Mouse (Mus musculus): ENCODE results near the gene Tbl2. TPM values are rescaled to one million over a fixed set of nuclear protein-coding genes. Genes with fewer than 3 reads are reported as not detected.

Gene Tbl2
- polyA plus RNA-seq, 1 experiment from 2014 or later: 23.6 TPM

DNA sequence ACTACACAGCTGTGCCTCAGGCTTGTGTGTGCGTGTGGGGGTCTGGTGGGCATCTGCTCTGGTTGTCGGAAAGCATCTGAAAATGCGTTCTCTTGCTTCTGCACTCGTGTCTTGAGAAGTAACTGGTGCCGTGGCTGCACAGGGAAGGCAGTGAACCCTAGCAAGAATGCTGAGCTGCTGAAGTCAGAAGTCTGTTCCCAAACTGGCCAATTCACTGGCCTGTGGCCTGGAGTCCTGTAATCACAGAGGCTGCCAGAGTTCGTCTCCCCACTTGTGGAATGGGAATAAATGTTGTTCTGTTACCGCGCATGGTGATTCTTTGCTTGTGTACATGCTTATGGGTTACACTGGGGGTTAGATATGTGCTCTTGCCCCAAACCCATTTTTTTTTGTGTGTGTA is 12.9 kb downstream of the Tbl2 start:
- 93% methylated on average over 8 of the region's 8 CpGs for WGBS
- Histone ChIP-seq H3K4me3 (no peak overlapping the region), H3K27me3 (ENCODE audit: low read depth, poor library complexity, severe bottlenecking) (no peaks in the 10 kb centered on the region), H3K4me1 (no peaks in the 10 kb centered on the region), H3K9me3 (replicated peaks) (no peaks in the 10 kb centered on the region), H3K27ac (replicated peaks) (no peak overlapping the region), H3K36me3 (peaks cover 60% of the 10 kb centered on the region)
- DNase-seq (ENCODE audit: low spot score): no peak

DNA sequence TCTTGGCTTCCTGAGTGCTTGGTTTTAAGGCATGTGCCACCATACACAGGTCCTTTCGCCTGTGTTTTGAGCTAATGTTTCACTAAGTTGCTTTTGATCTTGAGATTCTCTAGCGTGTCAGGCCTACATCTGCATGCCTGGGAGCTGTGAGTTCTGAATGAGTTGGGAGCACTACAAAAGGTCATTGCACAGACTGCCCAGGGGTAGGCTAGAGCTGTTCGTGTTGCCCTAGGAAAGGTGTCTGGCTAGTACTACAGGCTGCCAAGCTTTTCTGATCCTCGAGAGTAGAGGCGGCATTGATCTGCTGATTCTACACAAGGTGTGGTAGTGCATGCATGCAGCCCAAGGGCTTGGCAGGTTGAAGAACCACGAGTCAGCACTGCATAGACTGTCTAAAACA is 13.4 kb downstream of the Tbl2 start:
- Histone ChIP-seq H3K4me1 (peaks cover 2% of the 10 kb centered on the region), H3K9me3 (replicated peaks) (no peaks in the 10 kb centered on the region), H3K36me3 (peaks cover 56% of the 10 kb centered on the region), H3K27ac (replicated peaks) (no peak overlapping the region), H3K27me3 (ENCODE audit: low read depth, poor library complexity, severe bottlenecking) (no peaks in the 10 kb centered on the region), H3K4me3 (no peak overlapping the region)
- WGBS: 90% methylated on average over 6 of the region's 6 CpGs
- no peak for DNase-seq (ENCODE audit: low spot score)

DNA sequence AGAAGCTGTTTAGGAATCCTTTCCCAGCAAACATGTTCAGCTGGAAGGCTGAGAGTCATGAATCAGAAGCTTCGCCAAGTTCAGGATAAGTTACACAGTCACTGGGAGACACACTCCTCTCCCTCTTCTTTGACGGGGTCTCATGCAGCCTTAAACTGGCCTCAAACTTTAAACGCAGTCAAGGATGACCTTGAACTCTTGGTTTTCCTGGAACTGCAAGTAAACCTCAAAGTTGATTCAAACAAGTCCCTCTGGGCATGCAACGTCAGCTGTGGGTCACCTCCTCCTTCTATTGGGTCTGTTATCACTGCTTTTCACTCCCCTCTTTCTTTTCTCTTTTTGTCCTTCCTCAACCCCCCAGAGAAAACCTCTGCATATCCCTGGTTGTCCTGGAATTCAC is 17.5 kb downstream of the Tbl2 start:
- Histone ChIP-seq H3K27ac (replicated peaks) (no peak overlapping the region), H3K9me3 (replicated peaks) (no peaks in the 10 kb centered on the region), H3K4me1 (peaks cover 21% of the 10 kb centered on the region), H3K4me3 (no peak overlapping the region), H3K36me3 (peaks cover 31% of the 10 kb centered on the region), H3K27me3 (ENCODE audit: low read depth, poor library complexity, severe bottlenecking) (no peaks in the 10 kb centered on the region)
- no peak for DNase-seq (ENCODE audit: low spot score)
- 88% methylated on average over 4 of the region's 4 CpGs for WGBS

DNA sequence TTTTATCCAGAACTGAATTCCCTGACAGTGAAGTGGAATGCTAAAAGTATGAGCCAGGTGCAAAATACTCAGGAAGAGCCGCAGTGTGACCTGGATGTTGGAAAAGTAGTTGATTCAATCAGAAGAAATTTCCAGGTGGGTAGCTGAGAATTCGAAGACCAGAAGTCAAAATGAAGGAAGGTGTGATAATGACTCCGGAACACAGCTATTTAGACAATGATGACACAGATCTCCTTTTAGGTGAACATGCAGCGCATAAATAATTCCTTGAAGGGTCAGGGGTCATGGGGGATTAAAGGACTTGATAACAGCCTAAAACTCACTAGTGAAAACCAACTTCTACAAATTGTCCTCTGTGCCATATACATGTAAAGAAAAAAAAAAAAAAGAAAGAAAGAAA is 18.0 kb downstream of the Tbl2 start:
- no peaks in the 10 kb centered on the region for H3K9me3 ChIP-seq (replicated peaks)
- no peak overlapping the region for H3K27ac ChIP-seq (replicated peaks)
- peaks cover 31% of the 10 kb centered on the region for H3K36me3 ChIP-seq
- peaks cover 21% of the 10 kb centered on the region for H3K4me1 ChIP-seq
- peak overlapping the region; percentile 69; the same call in 1 of the 2 replicates for H3K4me3 ChIP-seq
- DNase-seq (ENCODE audit: low spot score): no peak
- 94% methylated on average over 4 of the region's 4 CpGs for WGBS
- H3K27me3 ChIP-seq (ENCODE audit: low read depth, poor library complexity, severe bottlenecking): no peaks in the 10 kb centered on the region

DNA sequence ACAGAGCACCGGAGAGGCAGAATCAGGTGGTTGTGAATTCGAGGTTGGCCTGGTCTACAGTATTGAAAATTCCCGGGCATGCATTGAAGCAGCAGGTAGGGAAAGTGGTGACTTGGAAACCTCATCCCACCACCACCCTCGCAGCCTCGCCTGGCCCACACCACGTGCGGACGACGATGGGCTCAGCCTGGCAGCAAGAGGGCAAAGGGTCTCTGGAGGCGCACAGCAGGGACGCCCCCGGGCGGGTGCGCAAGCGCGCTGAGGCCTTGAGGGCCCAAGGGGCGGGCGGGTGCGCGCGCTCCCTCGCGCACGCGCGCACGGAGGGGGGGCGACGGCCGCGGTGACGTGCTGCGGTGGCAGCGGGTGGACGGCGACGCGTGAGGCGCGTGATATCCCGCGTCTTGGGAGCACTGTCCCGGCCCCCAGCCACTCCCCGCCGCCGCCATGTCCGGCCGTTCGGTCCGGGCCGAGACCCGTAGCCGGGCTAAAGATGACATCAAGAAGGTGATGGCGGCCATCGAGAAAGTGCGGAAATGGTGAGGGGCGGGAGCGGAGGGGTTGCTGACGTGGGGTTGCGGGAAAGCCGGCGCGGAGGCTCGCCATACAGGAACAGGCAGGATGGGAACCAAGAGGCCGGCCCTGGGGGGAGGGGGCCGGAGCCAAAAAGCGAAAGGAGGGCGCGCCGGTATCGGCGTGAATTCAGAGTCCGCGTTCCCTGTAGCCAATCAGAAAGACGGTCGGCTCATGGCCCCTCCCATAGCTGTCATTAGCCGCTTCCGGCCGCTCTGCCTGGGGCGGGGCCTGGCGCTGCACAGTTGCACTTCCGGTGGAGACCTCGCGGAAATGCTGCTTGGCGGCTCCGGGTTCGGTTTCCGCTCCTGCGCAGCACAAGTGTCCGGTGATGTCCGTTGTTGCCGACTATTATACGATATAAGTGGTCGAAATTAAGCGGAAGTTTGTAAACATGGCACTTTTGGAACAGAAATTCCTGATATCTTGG is 18.9 kb downstream of the Tbl2 start, which contains the start of gene Bcl7b:
Gene Bcl7b, plus strand, starts transcription at position 221 of the 1,000 bp plus-strand sequence.
- H3K36me3 ChIP-seq: peaks cover 31% of the 10 kb centered on the region
- H3K27me3 ChIP-seq (ENCODE audit: low read depth, poor library complexity, severe bottlenecking): no peaks in the 10 kb centered on the region
- no peaks in the 10 kb centered on the region for H3K9me3 ChIP-seq (replicated peaks)
- peak within 1 kb of the TSS; percentile 69 for H3K4me3 ChIP-seq
- H3K27ac ChIP-seq (replicated peaks): peak within 1 kb of the TSS; percentile 97
- 2% methylated on average over 95 of the region's 95 CpGs for WGBS
- peak; percentile 98 for DNase-seq (ENCODE audit: low spot score)
- peaks cover 21% of the 10 kb centered on the region for H3K4me1 ChIP-seq

DNA sequence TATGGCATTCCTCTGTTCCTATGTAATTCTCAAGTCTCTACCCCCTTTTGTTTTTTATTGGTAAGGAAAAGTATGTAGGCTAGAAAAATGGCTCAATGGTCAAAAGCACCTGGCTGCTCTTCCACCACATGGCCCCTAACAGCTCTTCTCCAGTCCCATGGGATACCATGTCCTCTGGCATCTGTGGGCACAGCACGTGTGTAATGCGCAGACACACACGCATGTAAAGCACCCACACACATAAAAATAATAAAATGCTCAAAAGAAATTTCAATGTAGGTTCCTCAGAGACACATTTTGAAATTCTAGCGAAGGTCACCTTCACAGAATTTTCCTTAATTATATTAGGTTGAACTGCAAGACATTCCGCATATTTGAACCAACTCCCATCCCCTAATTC is 20.0 kb downstream of the Tbl2 start:
- H3K9me3 ChIP-seq (replicated peaks): no peaks in the 10 kb centered on the region
- H3K27me3 ChIP-seq (ENCODE audit: low read depth, poor library complexity, severe bottlenecking): no peaks in the 10 kb centered on the region
- no peak for DNase-seq (ENCODE audit: low spot score)
- WGBS: 90% methylated on average over 5 of the region's 5 CpGs
- H3K27ac ChIP-seq (replicated peaks): peak overlapping the region; percentile 97
- peak overlapping the region; percentile 69 for H3K4me3 ChIP-seq
- H3K36me3 ChIP-seq: peaks cover 41% of the 10 kb centered on the region
- peaks cover 21% of the 10 kb centered on the region for H3K4me1 ChIP-seq

DNA sequence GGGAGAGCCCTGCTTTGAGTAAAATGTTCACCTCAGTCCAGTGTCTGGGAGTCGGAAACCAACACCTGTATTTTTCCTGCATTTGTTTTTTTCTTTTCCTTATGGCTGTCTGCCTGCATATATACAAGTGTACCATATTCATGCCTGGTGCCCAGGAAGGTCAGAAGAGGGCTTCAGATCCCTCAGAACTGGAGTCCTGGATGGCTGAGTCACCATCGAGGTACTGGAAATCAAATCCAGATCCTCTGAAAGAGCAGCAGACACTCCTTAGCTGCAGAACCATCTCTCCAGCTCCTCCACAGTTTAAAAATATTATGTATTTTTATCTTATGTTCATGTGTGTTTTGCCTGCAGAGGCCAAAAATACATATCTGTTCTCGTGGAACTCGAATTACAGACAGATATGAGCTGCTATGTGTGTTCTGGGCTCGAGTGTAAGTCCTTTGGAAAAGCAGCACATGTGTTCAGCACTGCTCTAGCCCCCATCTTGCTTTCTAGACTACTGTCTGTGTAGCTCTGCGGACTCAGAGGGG is 22.3 kb downstream of the Tbl2 start:
- Histone ChIP-seq H3K9me3 (replicated peaks) (no peaks in the 10 kb centered on the region), H3K4me1 (peaks cover 29% of the 10 kb centered on the region), H3K36me3 (peaks cover 58% of the 10 kb centered on the region), H3K4me3 (no peak overlapping the region), H3K27ac (replicated peaks) (no peak overlapping the region), H3K27me3 (ENCODE audit: low read depth, poor library complexity, severe bottlenecking) (no peaks in the 10 kb centered on the region)
- DNase-seq (ENCODE audit: low spot score): no peak
- WGBS: 95% methylated on average over 6 of the region's 6 CpGs

DNA sequence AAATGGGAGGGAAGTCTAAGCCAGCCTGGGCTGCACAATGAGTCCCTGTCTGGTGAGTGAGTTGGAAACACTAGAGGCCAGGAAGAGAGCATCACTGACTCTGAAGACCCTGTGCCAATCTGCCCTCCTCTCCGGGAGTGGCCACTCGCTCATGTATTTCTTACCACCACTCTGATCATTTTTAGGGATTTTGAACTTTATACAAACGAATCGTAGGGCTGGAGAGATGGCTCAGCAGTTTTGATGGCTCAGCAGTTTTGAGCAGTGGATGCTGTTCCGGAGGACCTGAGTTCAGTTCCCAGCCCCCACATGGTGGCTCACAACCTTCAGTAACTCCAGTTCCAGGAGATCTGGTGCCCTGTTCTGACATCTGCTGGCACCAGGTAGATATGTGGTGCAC is 23.5 kb downstream of the Tbl2 start:
- Histone ChIP-seq H3K4me3 (no peak overlapping the region), H3K4me1 (peaks cover 25% of the 10 kb centered on the region), H3K27ac (replicated peaks) (no peak overlapping the region), H3K9me3 (replicated peaks) (no peaks in the 10 kb centered on the region), H3K27me3 (ENCODE audit: low read depth, poor library complexity, severe bottlenecking) (no peaks in the 10 kb centered on the region), H3K36me3 (peaks cover 71% of the 10 kb centered on the region)
- DNase-seq (ENCODE audit: low spot score): no peak
- 93% methylated on average over 5 of the region's 5 CpGs for WGBS

DNA sequence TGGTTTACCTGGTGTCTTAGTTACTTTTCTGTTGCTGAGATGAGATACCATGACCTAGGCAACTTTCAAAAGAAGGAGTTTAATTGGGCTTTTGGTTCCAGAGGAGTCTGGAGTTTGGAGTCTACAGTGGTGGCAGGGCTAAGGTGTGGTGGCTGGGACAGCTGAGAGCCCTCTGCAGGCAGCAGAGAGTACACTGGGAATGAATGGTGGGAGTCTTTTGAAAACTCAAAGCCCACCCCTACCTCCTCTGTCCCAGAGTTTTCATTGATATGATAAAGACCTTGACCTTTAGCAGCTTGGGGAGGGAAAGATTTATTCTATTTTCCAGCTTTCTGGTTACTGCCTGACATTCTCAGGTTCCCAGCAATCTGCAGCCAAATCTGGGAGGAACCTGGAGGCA is 25.6 kb downstream of the Tbl2 start:
- DNase-seq (ENCODE audit: low spot score): no peak
- H3K36me3 ChIP-seq: peaks cover 91% of the 10 kb centered on the region
- peaks cover 11% of the 10 kb centered on the region for H3K4me1 ChIP-seq
- H3K27me3 ChIP-seq (ENCODE audit: low read depth, poor library complexity, severe bottlenecking): no peaks in the 10 kb centered on the region
- H3K27ac ChIP-seq (replicated peaks): no peak overlapping the region
- no peak overlapping the region for H3K4me3 ChIP-seq
- H3K9me3 ChIP-seq (replicated peaks): no peaks in the 10 kb centered on the region

DNA sequence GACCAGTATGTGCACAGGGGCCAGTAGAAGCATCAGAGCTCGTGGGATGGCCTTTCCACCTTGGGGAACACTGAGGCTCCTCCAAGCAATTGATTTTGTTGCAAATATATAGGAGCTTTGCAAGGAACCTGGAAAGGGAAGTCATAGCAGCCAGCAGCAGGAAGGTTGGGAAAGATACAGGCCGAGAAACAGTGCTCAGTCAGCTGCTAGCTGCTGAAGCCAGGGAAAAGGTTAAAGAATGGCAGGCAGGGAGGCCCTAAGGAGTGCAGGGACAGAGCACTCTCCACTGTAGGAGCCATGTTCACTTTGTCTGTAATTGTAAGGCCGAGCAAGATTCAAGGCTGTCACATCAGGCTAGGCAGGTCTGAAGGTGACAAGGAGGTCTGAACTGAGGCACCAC is 29.1 kb downstream of the Tbl2 start:
- WGBS: 85% methylated on average over 3 of the region's 3 CpGs
- DNase-seq (ENCODE audit: low spot score): no peak
- Histone ChIP-seq H3K4me1 (peaks cover 10% of the 10 kb centered on the region; the same call in 1 of the 2 replicates), H3K27me3 (ENCODE audit: low read depth, poor library complexity, severe bottlenecking) (no peaks in the 10 kb centered on the region), H3K4me3 (no peak overlapping the region), H3K27ac (replicated peaks) (no peak overlapping the region), H3K9me3 (replicated peaks) (no peaks in the 10 kb centered on the region), H3K36me3 (peaks cover 92% of the 10 kb centered on the region)

DNA sequence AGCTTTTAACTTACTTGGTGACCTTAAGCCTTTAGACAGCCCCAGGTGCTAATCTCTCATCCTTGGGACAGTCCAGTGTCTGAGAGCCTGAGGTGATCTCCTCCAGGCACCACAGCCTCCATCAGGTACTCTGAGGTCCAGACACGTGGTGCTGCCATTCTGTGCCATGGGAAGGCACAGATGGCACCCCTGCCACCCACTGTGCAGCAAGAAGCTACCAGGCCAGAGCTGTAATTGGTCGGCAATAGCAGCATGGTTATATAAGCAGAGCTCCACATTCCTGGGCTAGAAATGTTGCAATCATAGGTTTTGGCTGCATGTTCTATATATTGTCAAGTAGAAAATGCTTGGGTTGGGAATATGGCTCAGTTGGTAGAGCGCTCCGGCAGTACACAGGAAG is 29.5 kb downstream of the Tbl2 start:
- H3K4me1 ChIP-seq: peaks cover 10% of the 10 kb centered on the region; the same call in 1 of the 2 replicates
- WGBS: 93% methylated on average over 4 of the region's 4 CpGs
- DNase-seq (ENCODE audit: low spot score): no peak
- H3K9me3 ChIP-seq (replicated peaks): 0 out of 2 replicates have a peak, but pooled peaks cover under 1% of the 10 kb centered on the region
- H3K4me3 ChIP-seq: no peak overlapping the region
- H3K27me3 ChIP-seq (ENCODE audit: low read depth, poor library complexity, severe bottlenecking): no peaks in the 10 kb centered on the region
- H3K36me3 ChIP-seq: peaks cover 89% of the 10 kb centered on the region
- no peak overlapping the region for H3K27ac ChIP-seq (replicated peaks)

DNA sequence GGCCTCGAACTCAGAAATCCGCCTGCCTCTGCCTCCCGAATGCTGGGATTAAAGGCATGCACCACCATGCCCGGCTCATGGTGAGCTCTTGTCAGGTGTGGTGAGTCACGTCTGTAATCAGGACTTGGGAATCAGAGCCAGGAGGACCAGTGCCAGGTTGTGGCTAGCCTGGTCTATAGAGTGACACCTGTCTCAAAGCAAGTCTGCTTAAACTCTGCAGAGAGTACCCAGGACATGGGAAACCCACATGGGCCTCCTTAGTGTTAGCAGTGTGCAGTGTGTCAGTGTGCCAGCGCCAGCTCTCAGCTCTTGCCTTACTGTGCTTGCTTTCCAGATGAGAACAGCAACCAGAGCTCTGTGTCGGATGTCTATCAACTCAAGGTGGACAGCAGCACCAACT is 30.2 kb downstream of the Tbl2 start:
- H3K36me3 ChIP-seq: peaks cover 87% of the 10 kb centered on the region
- H3K4me1 ChIP-seq: peaks cover 9% of the 10 kb centered on the region; the same call in 1 of the 2 replicates
- no peak overlapping the region for H3K27ac ChIP-seq (replicated peaks)
- DNase-seq (ENCODE audit: low spot score): no peak
- no peak overlapping the region for H3K4me3 ChIP-seq
- no peaks in the 10 kb centered on the region for H3K27me3 ChIP-seq (ENCODE audit: low read depth, poor library complexity, severe bottlenecking)
- H3K9me3 ChIP-seq (replicated peaks): peaks cover 6% of the 10 kb centered on the region; the same call in 1 of the 2 replicates
- WGBS: 95% methylated on average over 7 of the region's 7 CpGs

DNA sequence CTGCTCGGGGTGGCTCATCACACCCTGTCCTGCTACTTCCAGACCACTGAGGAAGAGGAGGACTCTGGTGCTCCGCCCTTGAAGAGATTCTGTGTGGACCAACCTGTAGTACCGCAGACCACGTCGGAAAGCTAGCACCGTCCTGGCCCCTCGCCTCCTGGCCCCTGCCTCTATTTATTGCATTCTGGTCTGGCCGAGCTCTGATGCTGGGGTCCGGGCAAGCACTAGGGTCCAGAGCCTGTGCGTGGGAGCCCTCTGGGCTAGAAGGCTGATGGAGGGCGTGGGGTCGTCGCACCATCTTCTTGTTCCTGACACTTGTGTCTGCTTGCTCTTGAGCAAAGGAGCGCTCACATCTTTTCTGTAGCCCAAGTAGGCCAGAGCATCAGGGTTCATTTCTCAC is 31.3 kb downstream of the Tbl2 start:
- Histone ChIP-seq H3K4me3 (no peak overlapping the region), H3K36me3 (peaks cover 75% of the 10 kb centered on the region), H3K4me1 (0 out of 2 replicates have a peak, but pooled peaks cover 3% of the 10 kb centered on the region), H3K9me3 (replicated peaks) (peaks cover 10% of the 10 kb centered on the region; the same call in 1 of the 2 replicates), H3K27me3 (ENCODE audit: low read depth, poor library complexity, severe bottlenecking) (no peaks in the 10 kb centered on the region), H3K27ac (replicated peaks) (no peak overlapping the region)
- WGBS: 93% methylated on average over 14 of the region's 14 CpGs
- DNase-seq (ENCODE audit: low spot score): no peak

All from midbrain, embryonic 10.5 days (tissue).